Mouse (Mus musculus) heart, postnatal 14 days (tissue): ENCODE measurements around the gene Lig4. TPM values are rescaled to one million over a fixed set of nuclear protein-coding genes. Genes with fewer than 3 reads are reported as not detected.

ENCODE experiments used
- DNase-seq, 2 experiments: peaks; one replicate each; pipeline ENCODE4 v3.0.0; 2021 to 2022
- intact Hi-C: fragments of 180-260 bp; cut with DNase I; formaldehyde crosslinking; loops from one replicate; pipeline ENCODE4 v1.15.1; 2025
- total RNA-seq, 2 experiments: library from RNA; stranded (reverse); gene quantifications; 2 replicates each; pipeline ENCODE4 v1.2.3; 2021

Gene Lig4
- total RNA-seq, 2 experiments from 2014 or later: 4.9 to 6.0 TPM

GRCm38 (mm10) chr8:9934891-9935565 is 42.5 kb downstream of the Lig4 start:
- intact Hi-C loops: loop anchor here (1.0 to 5.0 kb wide), 2 partner anchors 588 to 702 kb away; no protein-coding TSS in a partner anchor
- DNase-seq: peak; percentile 11 to 39

- intact Hi-C loops: no loop called here
- DNase-seq: peak in 1 of 2 experiments; percentile 7
Observed at GRCm38 (mm10) chr8:9932711-9933110, 44.8 kb downstream of the Lig4 start.

GRCm38 (mm10) chr8:9929746-9930445 is 47.6 kb downstream of the Lig4 start:
- DNase-seq: no peak
- intact Hi-C loops: no loop called here

Other genes starting within 250 kb of the Lig4 start
- gene Fam155a, start 206.5 kb downstream of the Lig4 start, total RNA-seq: not detected
- gene Gm10217, start 113.4 kb downstream of the Lig4 start, total RNA-seq: not detected
- gene Abhd13, start within 50 bp of the Lig4 start, total RNA-seq: 10 to 100 TPM; 16.4 to 16.6 TPM
- 1 to 10 TPM; 4.3 to 4.5 TPM for gene Tnfsf13b, start 28.8 kb upstream of the Lig4 start, total RNA-seq
- 1 to 10 TPM; 4.8 to 7.5 TPM for gene Myo16, start 176.2 kb upstream of the Lig4 start, total RNA-seq